Mouse (Mus musculus) embryonic fibroblast, embryonic 13.5 days (primary cell): ENCODE results near the gene Sgip1.

Source experiments
- CTCF ChIP-seq: IDR thresholded peaks from 2 replicates; pipeline ENCODE4 v1.5.1; 2011; ENCODE audit warnings: mild to moderate bottlenecking, control low read depth, low read length, moderate library complexity, borderline replicate concordance; ENCODE audit not compliant: insufficient read depth
- POLR2A ChIP-seq: IDR thresholded peaks from 2 replicates; pipeline ENCODE4 v1.6.1; 2011; ENCODE audit warnings: low read depth, mild to moderate bottlenecking, control low read depth, low read length, moderate library complexity

DNA sequence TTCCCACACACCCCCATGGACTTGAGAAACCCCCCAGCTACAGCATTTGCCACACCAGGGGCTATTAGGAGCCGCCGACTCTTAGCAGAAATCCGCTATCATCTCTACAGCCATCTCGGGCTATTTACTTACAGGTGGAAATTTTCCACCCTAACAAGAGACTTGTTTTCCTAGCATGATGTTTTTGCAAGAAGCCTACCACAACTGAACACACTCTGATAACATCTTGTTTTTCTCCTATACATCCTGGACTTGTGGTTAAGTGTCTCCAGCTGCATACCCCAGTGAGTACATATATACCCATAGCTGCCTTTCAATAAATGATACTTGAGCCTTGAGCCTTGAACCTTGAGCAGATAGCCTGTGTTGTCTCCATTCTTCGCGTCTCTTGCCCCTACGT is 43.1 kb upstream of the Sgip1 start:
- TF ChIP-seq CTCF (no peak), POLR2A (no peak)
